In the genomic region with DNA sequence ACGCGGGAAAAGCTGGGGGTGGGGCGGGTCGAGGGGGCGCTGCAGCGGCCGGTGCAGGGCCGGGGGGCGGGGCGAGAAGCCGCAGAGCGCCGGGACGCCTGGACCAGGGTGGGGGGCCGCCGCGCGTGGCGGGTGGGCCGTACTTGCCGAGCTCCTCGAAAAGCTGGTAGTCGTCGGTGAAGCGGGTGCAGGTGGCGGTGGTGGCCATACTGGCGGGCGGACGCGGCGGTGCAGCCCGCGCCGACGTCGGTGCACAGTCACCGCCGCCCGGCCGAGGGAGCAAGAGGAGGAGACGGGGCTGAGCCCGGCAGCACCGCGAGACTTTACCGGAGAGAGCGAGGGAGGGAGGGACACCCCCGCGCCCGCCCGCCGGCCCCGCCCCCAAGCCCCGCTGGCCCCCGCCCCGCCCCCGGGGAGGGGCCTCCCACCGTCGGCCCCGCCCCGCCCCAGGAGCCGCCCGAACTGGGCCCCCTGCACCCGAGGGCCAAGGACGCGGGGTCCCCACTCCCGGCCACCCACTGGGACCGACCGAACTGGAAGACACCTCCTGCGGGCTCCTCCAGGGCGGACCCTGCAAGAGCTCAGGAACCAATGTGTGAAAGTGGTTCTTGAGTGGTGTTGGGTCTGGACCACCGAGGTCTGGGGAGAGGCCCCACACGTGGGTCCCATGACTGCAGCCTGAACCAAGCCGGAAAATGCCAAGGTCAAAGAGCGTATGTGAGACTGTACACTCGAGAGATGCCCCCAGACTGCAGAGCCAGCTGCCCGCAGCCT, we compare ENCODE assay signal across 8 mouse cellular contexts. TPM values are rescaled to one million over a fixed set of nuclear protein-coding genes. Genes with fewer than 3 reads are reported as not detected.
DNase-seq lines count a peak whose midpoint lies in the region; ATAC-seq and TF ChIP-seq lines count a peak whose summit lies in the region.

Camk2g (minus strand) TSS at position 331 of the 774 bp plus-strand sequence.

- TF ChIP-seq POLR2A in CH12.LX (IDR thresholded peaks at IDR 0.05; ENCODE audit: low read depth, low read length): peak; percentile 70

- H3K36me3 ChIP-seq in CH12.LX (replicated peaks in 1 of 2; ENCODE audit: control insufficient read depth in 1 of 2, insufficient read depth in 1 of 2, low read length in 1 of 2): peaks cover 21 to 38% of the 10 kb centered on the region in 2 experiments
- peaks cover 16% of the 10 kb centered on the region for H3K36me3 ChIP-seq in heart, embryonic 16.5 days (ENCODE audit: control insufficient read depth, insufficient read depth)
- peaks cover 24% of the 10 kb centered on the region for H3K36me3 ChIP-seq in lung, embryonic 14.5 days (ENCODE audit: insufficient read depth)

- peaks cover 4% of the 10 kb centered on the region; the same call in 1 of the 2 replicates for H3K79me2 ChIP-seq in CH12.LX (replicated peaks; ENCODE audit: control insufficient read depth, extremely low read depth, insufficient read depth, poor library complexity, severe bottlenecking)

- in situ Hi-C loops in CH12.LX (cut with MboI; ENCODE audit: low pct_ligation_motif_present, low pct_unique_long_range_greater_than_20kb, low sequenced_read_pairs): loop anchor here (25.0 kb wide), 1 partner anchor 218 kb away; no protein-coding TSS in a partner anchor

- peak within 1 kb of the TSS; percentile 58 to 94 (median 77) for H3K4me3 ChIP-seq in CH12.LX (replicated peaks in 1 of 3; ENCODE audit: low read depth in 2 of 3, low read length in 2 of 3, poor library complexity in 1 of 3)
- H3K4me3 ChIP-seq in brown adipose tissue, adult 24 weeks (ENCODE audit: insufficient read depth, low read depth, low read length): peak within 1 kb of the TSS; percentile 89
- H3K4me3 ChIP-seq in heart, embryonic 16.5 days (ENCODE audit: low read length): peak within 1 kb of the TSS; percentile 80
- peak within 1 kb of the TSS; percentile 82 for H3K4me3 ChIP-seq in lung, embryonic 14.5 days (ENCODE audit: low read depth, low read length)

- no peaks in the 10 kb centered on the region for H3K9me3 ChIP-seq in CH12.LX (replicated peaks; ENCODE audit: low read length)
- H3K9me3 ChIP-seq in heart, embryonic 16.5 days (replicated peaks; ENCODE audit: control insufficient read depth, low read length): no peaks in the 10 kb centered on the region
- H3K9me3 ChIP-seq in lung, embryonic 14.5 days (ENCODE audit: low read depth, low read length): no peaks in the 10 kb centered on the region

- H3K27me3 ChIP-seq in CH12.LX (replicated peaks): no peaks in the 10 kb centered on the region
- H3K27me3 ChIP-seq in heart, embryonic 16.5 days (ENCODE audit: control insufficient read depth, insufficient read depth, low read length): no peaks in the 10 kb centered on the region
- H3K27me3 ChIP-seq in lung, embryonic 14.5 days (ENCODE audit: insufficient read depth, low read length): no peaks in the 10 kb centered on the region

- no peak for TF ChIP-seq CTCF in CH12.LX (conservative IDR thresholded peaks at IDR 0.05 in 1 of 2, IDR thresholded peaks at IDR 0.05 in 1 of 2; ENCODE audit: low read depth in 2 of 2, low read length in 2 of 2)
- no peak for TF ChIP-seq CTCF in lung, embryonic 14.5 days (IDR thresholded peaks at IDR 0.05; ENCODE audit: low read depth)

- under 1% methylated on average over 48 of the region's 76 CpGs for WGBS in heart, embryonic 16.5 days
- WGBS in lung, embryonic 14.5 days: under 1% methylated on average over 62 of the region's 76 CpGs

- dilution Hi-C loops in CH12.LX (cut with MboI; ENCODE audit: extremely low pct_ligation_motif_present, extremely low pct_unique_long_range_greater_than_20kb, low sequenced_read_pairs): no loop called here

- peak; percentile 92 for ATAC-seq in erythroid progenitor cell, adult 5-6 weeks (replicated peaks; ENCODE audit: low FRiP score, poor library complexity, severe bottlenecking)
- ATAC-seq in heart, embryonic 16.5 days (replicated peaks; ENCODE audit: extremely low read depth, insufficient read depth, low FRiP score): peak; percentile 90
- peak; percentile 89 for ATAC-seq in lung, embryonic 14.5 days (ENCODE audit: insufficient read depth)
- ATAC-seq in neutrophil, adult 5-6 weeks (ENCODE audit: extremely low read depth, insufficient number of reproducible peaks, low FRiP score, poor library complexity, severe bottlenecking): peak; percentile 84

- TF ChIP-seq RAD21 in CH12.LX (IDR thresholded peaks at IDR 0.05; ENCODE audit: low read depth, low read length): no peak

- DNase-seq in CH12.LX (ENCODE audit: extremely low read depth): peak; percentile 82
- peak; percentile 87 to 93 for DNase-seq in kidney, postnatal 36 days
- peak; percentile 89 for DNase-seq in lung, embryonic 14.5 days
- peak; percentile 74 to 78 for DNase-seq in thymus, adult 18-20 months

- H3K27ac ChIP-seq in CH12.LX (ENCODE audit: insufficient read depth, low read depth): peak within 1 kb of the TSS; percentile 42; the same call in 1 of the 2 replicates
- peak within 1 kb of the TSS; percentile 46 for H3K27ac ChIP-seq in brown adipose tissue, adult 24 weeks (replicated peaks; ENCODE audit: low read depth, low read length)
- H3K27ac ChIP-seq in heart, embryonic 16.5 days (ENCODE audit: low read length): peak within 1 kb of the TSS; percentile 93
- H3K27ac ChIP-seq in lung, embryonic 14.5 days (ENCODE audit: low read depth): peak within 1 kb of the TSS; percentile 56; the same call in 1 of the 2 replicates

- H3K4me1 ChIP-seq in CH12.LX (ENCODE audit: control insufficient read depth in 1 of 2, insufficient read depth in 2 of 2): peaks cover 7 to 49% of the 10 kb centered on the region in 2 experiments
- H3K4me1 ChIP-seq in brown adipose tissue, adult 24 weeks (ENCODE audit: control insufficient read depth, insufficient read depth, insufficient read length, low read length): peaks cover 12% of the 10 kb centered on the region
- H3K4me1 ChIP-seq in heart, embryonic 16.5 days (ENCODE audit: control insufficient read depth, insufficient read depth, low read length): peaks cover 40% of the 10 kb centered on the region
- H3K4me1 ChIP-seq in lung, embryonic 14.5 days (ENCODE audit: insufficient read depth): peaks cover 4% of the 10 kb centered on the region; the same call in 1 of the 2 replicates

- no peak for TF ChIP-seq EP300 in CH12.LX (IDR thresholded peaks at IDR 0.05; ENCODE audit: low read length)

- H3K9ac ChIP-seq in CH12.LX (ENCODE audit: insufficient read depth, low read depth): peak within 1 kb of the TSS; percentile 84
- peak within 1 kb of the TSS; percentile 87 for H3K9ac ChIP-seq in heart, embryonic 16.5 days (ENCODE audit: low read length)
- H3K9ac ChIP-seq in lung, embryonic 14.5 days: peak within 1 kb of the TSS; percentile 69

- peak within 1 kb of the TSS; percentile 96 for H3K4me2 ChIP-seq in CH12.LX (ENCODE audit: insufficient read depth, low read depth, poor library complexity, severe bottlenecking)
- H3K4me2 ChIP-seq in heart, embryonic 16.5 days (ENCODE audit: low read depth, low read length): peak within 1 kb of the TSS; percentile 70
- H3K4me2 ChIP-seq in lung, embryonic 14.5 days: peak within 1 kb of the TSS; percentile 88

TF ChIP-seq in CH12.LX, 34 proteins besides CTCF, POLR2A, EP300 and RAD21:
- TF ChIP-seq MAFK (IDR thresholded peaks at IDR 0.05; ENCODE audit: insufficient replicate concordance, low read length): no peak
- TF ChIP-seq NELFE (IDR thresholded peaks at IDR 0.05; ENCODE audit: low read depth, low read length): peak; percentile 65
- no peak for TF ChIP-seq MEF2A (IDR thresholded peaks at IDR 0.05; ENCODE audit: borderline replicate concordance, low read depth, low read length)
- peak; percentile 53 for TF ChIP-seq ZMIZ1 (IDR thresholded peaks at IDR 0.05; ENCODE audit: low read depth, low read length)
- TF ChIP-seq RCOR1 (conservative IDR thresholded peaks at IDR 0.05; ENCODE audit: low read depth, low read length): no peak
- no peak for TF ChIP-seq TBP (conservative IDR thresholded peaks at IDR 0.05; ENCODE audit: low read depth, low read length)
- peak; percentile 32; the same call in 1 of the 2 replicates for TF ChIP-seq TCF12 (IDR thresholded peaks at IDR 0.05; ENCODE audit: low read depth, low read length)
- no peak for TF ChIP-seq ZNF384 (IDR thresholded peaks at IDR 0.05; ENCODE audit: low read depth, low read length)
- TF ChIP-seq CHD1 (IDR thresholded peaks at IDR 0.05; ENCODE audit: low read depth, low read length): no peak
- TF ChIP-seq USF1 (IDR thresholded peaks at IDR 0.05; ENCODE audit: low read depth, low read length): no peak
- no peak for TF ChIP-seq MAZ (IDR thresholded peaks at IDR 0.05; ENCODE audit: low read depth, low read length)
- peak; percentile 95 for TF ChIP-seq MXI1 (IDR thresholded peaks at IDR 0.05; ENCODE audit: low read depth, low read length)
- TF ChIP-seq USF2 (conservative IDR thresholded peaks at IDR 0.05; ENCODE audit: low read depth, low read length): no peak
- TF ChIP-seq NRF1 (IDR thresholded peaks at IDR 0.05; ENCODE audit: low read depth, low read length): no peak
- no peak for TF ChIP-seq PAX5 (IDR thresholded peaks at IDR 0.05; ENCODE audit: low read length)
- no peak for TF ChIP-seq POLR2AphosphoS2 (IDR thresholded peaks at IDR 0.05; ENCODE audit: low read depth, low read length)
- TF ChIP-seq IRF4 (IDR thresholded peaks at IDR 0.05; ENCODE audit: low read depth, low read length): 0 out of 2 replicates have a peak, but pooled peaks have one; percentile 0
- TF ChIP-seq ZC3H11A (IDR thresholded peaks at IDR 0.05; ENCODE audit: low read depth, low read length): no peak
- peak; percentile 89 for TF ChIP-seq CHD2 (IDR thresholded peaks at IDR 0.05; ENCODE audit: low read length)
- TF ChIP-seq SIN3A (IDR thresholded peaks at IDR 0.05; ENCODE audit: low read length): peak; percentile 41
- TF ChIP-seq MYC (IDR thresholded peaks at IDR 0.05; ENCODE audit: low read depth, low read length): peak; percentile 84; the same call in 1 of the 2 replicates

RNA-seq across cellular contexts. Expression of gene Camk2g, which starts in this region (rescaled TPM):
- total RNA-seq in CH12.LX (2012; rRNA removed) (18.5 and 19.8 TPM in 2 replicates), CH12.LX (2014; rRNA removed) (15.7 and 17.1 TPM in 2 replicates)
- 33.1 and 34.7 TPM in 2 replicates for polyA plus RNA-seq in CH12.LX (2012; ENCODE audit: insufficient read length, low read depth)
- polyA plus RNA-seq in brown adipose tissue, adult 24 weeks (2012; ENCODE audit: insufficient read depth, insufficient read length, missing spikeins): 9.3 and 12.8 TPM in 2 replicates
- 6.7 and 7.2 TPM in 2 replicates for total RNA-seq in erythroid progenitor cell, adult 5-6 weeks (2015; ENCODE audit: low replicate concordance)
- 3.6 and 6.9 TPM in 2 replicates for total RNA-seq in erythroid progenitor cell, adult 5-6 weeks (2017; ENCODE audit: low replicate concordance)
- polyA plus RNA-seq in heart, embryonic 16.5 days (2015; fragmentation: Nextera tagmentation; extraction: Ambion mirVana): 81.5 and 103 TPM in 2 replicates
- 46.3 and 46.6 TPM in 2 replicates for polyA plus RNA-seq in lung, embryonic 14.5 days (2014; fragmentation: Nextera tagmentation; extraction: Ambion mirVana)
- total RNA-seq in neutrophil, adult 5-6 weeks (2017): 53.7 and 64.2 TPM in 2 replicates

Comparison
In these comparisons a context has a peak if more than half of its experiments do, and no peak if none do; other contexts are left out.
1. Peak in every context shown above with its lines: DNase-seq, ATAC-seq, H3K4me3 ChIP-seq and H3K27ac ChIP-seq.
2. H3K27ac ChIP-seq: peak in every context shown above with its lines; median percentile 93 in heart, embryonic 16.5 days; 56 in lung, embryonic 14.5 days; 46 in brown adipose tissue, adult 24 weeks; 42 in CH12.LX.